Mouse (Mus musculus): ENCODE results near the gene Fgg. TPM values are rescaled to one million over a fixed set of nuclear protein-coding genes. Genes with fewer than 3 reads are reported as not detected.

Fgg gene
- 0.21 TPM in 1 of 2 replicates, not detected in the other for polyA plus RNA-seq (2012; rRNA removed)

GRCm38 (mm10) chr3:83007557-83007956 lies at the start of gene Fgg:
Gene Fgg, plus strand, starts transcription at chr3:83007724.

GRCm38 (mm10) chr3:83025475-83026301 lies 18.2 kb downstream of the Fgg start, which contains the start of gene Fga:
Gene Fga, plus strand, starts transcription at chr3:83026076.

GRCm38 (mm10) chr3:83049680-83050079 lies 42.2 kb downstream of the Fgg start, which contains the start of gene Fgb:
Gene Fgb, minus strand, starts transcription at chr3:83049863.

GRCm38 (mm10) chr3:83055281-83056038 lies 47.9 kb downstream of the Fgg start, which contains the start of gene Plrg1:
Gene Plrg1, plus strand, starts transcription at chr3:83055522.

Other genes starting within 250 kb of the Fgg start
- not detected in 2 replicates for gene Rbm46, start 131.2 kb upstream of the Fgg start, polyA plus RNA-seq (2012; rRNA removed)
- not detected in 2 replicates for gene Lrat, start 103.8 kb upstream of the Fgg start, polyA plus RNA-seq (2012; rRNA removed)
- gene Fga, start 18.4 kb downstream of the Fgg start, polyA plus RNA-seq (2012; rRNA removed): 0.06 TPM in 1 of 2 replicates, not detected in the other
- not detected in 2 replicates for gene Fgb, start 42.1 kb downstream of the Fgg start, polyA plus RNA-seq (2012; rRNA removed)
- 5.8 and 6.6 TPM in 2 replicates for gene Plrg1, start 47.8 kb downstream of the Fgg start, polyA plus RNA-seq (2012; rRNA removed)
- 0.04 and 0.10 TPM in 2 replicates for gene Dchs2, start 120.2 kb downstream of the Fgg start, polyA plus RNA-seq (2012; rRNA removed)